Mouse (Mus musculus): ENCODE measurements around the gene Akr1b7. TPM values are rescaled to one million over a fixed set of nuclear protein-coding genes. Genes with fewer than 3 reads are reported as not detected.
"Not testable (repeated sequence)": the region's sequence is repeated elsewhere in the genome, so short reads cannot be mapped to it uniquely, and the experiment has no call there.

Akr1b7 gene
- polyA plus RNA-seq, 1 experiment from 2014 or later, result 27.7 TPM

DNA sequence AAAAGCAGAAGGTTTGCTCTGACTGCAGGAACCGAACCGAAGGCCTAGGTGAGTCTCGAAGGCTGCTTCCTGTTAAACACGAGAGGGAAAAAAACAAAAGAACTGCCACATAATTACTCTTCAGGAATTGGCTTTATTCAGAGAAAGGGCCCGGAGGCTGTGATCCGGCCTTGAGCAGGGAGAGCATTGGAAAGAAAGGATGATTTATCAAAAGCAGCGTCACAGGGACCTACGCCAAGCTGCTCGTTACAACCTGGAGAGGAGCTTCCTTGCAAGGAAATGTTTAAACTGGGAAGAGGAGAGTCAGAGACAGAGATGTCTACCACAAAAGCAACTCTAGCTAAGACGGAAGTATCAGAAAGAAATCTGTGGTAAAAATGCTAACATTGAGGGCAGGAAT is 4.7 kb upstream of the Akr1b7 start:
- Histone ChIP-seq H3K4me2 (ENCODE audit: low read depth, low read length) (no peak overlapping the region), H3K36me3 (ENCODE audit: control insufficient read depth, insufficient read depth) (no peaks in the 10 kb centered on the region), H3K9ac (ENCODE audit: low read depth, low read length) (no peak overlapping the region), H3K27me3 (ENCODE audit: control insufficient read depth, insufficient read depth, low read depth, low read length) (no peaks in the 10 kb centered on the region), H3K4me1 (ENCODE audit: control insufficient read depth, low read depth, low read length) (no peaks in the 10 kb centered on the region; the same call in none of the 2 replicates), H3K27ac (ENCODE audit: low read length) (no peak overlapping the region), H3K4me3 (ENCODE audit: low read depth, low read length) (no peak overlapping the region), H3K9me3 (replicated peaks; ENCODE audit: control insufficient read depth, low read length) (no peaks in the 10 kb centered on the region)
- 71% methylated on average over 10 of the region's 10 CpGs for WGBS (ENCODE audit: insufficient replicate concordance)
- ATAC-seq (ENCODE audit: low read depth), result no peak

DNA sequence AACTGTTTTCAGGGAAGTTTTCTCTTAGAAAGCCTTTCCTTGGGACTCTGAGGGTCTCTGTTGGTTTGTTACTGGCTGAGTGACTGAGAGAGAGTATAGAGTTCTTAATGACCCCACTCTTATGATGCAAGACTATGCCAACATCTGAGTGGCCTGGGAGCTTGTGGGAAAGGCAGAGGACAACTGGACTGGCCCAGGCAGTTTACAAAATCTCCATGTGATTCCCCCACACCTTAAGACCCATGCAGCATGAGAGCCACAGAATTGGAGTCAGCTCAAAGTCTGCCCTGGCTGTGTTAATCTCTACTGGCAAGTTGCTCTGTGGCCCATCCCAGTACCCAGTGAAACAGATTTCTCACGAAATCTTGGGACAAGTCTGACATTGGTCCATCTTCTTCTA is 554 bp downstream of the Akr1b7 start:
- Histone ChIP-seq H3K27me3 (ENCODE audit: control insufficient read depth, insufficient read depth, low read depth, low read length) (no peaks in the 10 kb centered on the region), H3K27ac (ENCODE audit: low read length) (no peak overlapping the region), H3K4me3 (ENCODE audit: low read depth, low read length) (no peak overlapping the region), H3K9ac (ENCODE audit: low read depth, low read length) (no peak overlapping the region), H3K4me1 (ENCODE audit: control insufficient read depth, low read depth, low read length) (no peaks in the 10 kb centered on the region; the same call in none of the 2 replicates), H3K9me3 (replicated peaks; ENCODE audit: control insufficient read depth, low read length) (no peaks in the 10 kb centered on the region), H3K36me3 (ENCODE audit: control insufficient read depth, insufficient read depth) (no peaks in the 10 kb centered on the region), H3K4me2 (ENCODE audit: low read depth, low read length) (no peak overlapping the region)
- WGBS (ENCODE audit: insufficient replicate concordance), result 54% methylated on average over 1 of the region's 1 CpGs
- 0 out of 2 replicates have a peak, but pooled peaks have one; percentile 9 for ATAC-seq (ENCODE audit: low read depth)

DNA sequence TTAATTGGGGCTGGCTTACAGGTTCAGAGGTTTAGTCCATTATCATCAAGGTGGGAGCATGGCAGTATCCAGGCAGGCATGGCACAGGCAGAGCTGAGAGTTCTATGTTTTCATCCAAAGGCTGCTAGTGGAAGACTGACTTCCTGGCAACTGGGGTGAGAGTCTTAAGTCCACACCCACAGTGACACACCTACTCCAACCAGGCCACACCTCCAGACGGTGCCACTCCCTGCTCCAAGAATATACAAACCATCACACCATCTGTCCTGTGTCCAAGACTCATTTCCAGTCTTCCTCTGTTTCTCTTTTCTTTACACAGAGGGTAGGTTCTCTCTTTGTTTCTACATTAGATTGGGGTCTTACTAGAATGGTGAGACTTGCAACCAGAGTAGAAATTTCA is 1.3 kb downstream of the Akr1b7 start:
- H3K9me3 ChIP-seq (replicated peaks; ENCODE audit: control insufficient read depth, low read length), result not testable (repeated sequence)
- 25% methylated on average over 1 of the region's 1 CpGs for WGBS (ENCODE audit: insufficient replicate concordance)

DNA sequence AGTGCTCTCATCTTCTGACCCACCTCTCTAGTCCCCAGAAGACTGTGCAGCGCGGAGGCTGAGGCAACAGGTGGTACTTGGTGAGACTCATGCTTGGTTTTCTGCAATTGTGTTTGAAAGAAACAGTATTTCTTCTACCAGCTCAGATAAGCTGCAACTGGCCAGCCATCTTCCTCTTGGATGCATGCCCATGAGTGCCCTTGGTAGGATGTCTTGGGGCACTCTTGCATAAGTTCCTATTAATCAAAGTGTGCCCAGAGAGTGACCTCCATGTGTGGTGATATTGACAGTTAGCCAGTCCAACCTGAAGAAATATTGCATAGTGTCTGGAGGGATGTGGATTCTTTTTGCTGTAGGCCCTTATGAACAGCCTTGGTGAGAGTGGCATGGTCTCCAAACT is 4.4 kb downstream of the Akr1b7 start:
- ATAC-seq (ENCODE audit: low read depth), result no peak

More for the DNA sequence above, 1.3 kb downstream of the Akr1b7 start:
- H3K27ac ChIP-seq (ENCODE audit: low read length); ATAC-seq (ENCODE audit: low read depth); H3K27me3 ChIP-seq (ENCODE audit: control insufficient read depth, insufficient read depth, low read depth, low read length); H3K4me3 ChIP-seq (ENCODE audit: low read depth, low read length); H3K9ac ChIP-seq (ENCODE audit: low read depth, low read length); H3K4me2 ChIP-seq (ENCODE audit: low read depth, low read length); H3K36me3 ChIP-seq (ENCODE audit: control insufficient read depth, insufficient read depth); H3K4me1 ChIP-seq (ENCODE audit: control insufficient read depth, low read depth, low read length): not testable (repeated sequence)

DNA sequence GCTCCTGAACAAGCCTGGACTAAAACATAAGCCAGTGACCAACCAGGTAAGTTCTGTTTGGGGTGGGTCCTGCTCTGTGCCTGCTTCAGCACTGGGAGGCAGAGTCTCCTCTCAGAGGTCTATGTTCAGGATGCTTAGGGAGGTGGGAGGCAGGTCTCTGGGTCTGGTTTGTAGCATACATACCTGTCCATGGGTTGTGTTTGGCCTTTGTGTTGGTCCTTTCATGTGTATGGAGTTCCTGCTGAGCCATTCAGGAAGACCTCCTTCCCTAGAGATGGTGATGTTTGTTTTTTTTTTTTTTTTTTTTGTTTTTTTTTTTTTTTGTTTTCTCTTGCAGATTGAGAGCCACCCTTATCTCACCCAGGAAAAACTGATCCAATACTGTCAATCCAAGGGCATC is 6.9 kb downstream of the Akr1b7 start:
- Histone ChIP-seq H3K27me3 (ENCODE audit: control insufficient read depth, insufficient read depth, low read depth, low read length) (no peaks in the 10 kb centered on the region), H3K9me3 (replicated peaks; ENCODE audit: control insufficient read depth, low read length) (no peaks in the 10 kb centered on the region), H3K4me3 (ENCODE audit: low read depth, low read length) (no peak overlapping the region), H3K4me2 (ENCODE audit: low read depth, low read length) (no peak overlapping the region), H3K9ac (ENCODE audit: low read depth, low read length) (no peak overlapping the region), H3K4me1 (ENCODE audit: control insufficient read depth, low read depth, low read length) (no peaks in the 10 kb centered on the region), H3K27ac (ENCODE audit: low read length) (no peak overlapping the region), H3K36me3 (ENCODE audit: control insufficient read depth, insufficient read depth) (no peaks in the 10 kb centered on the region)
- ATAC-seq (ENCODE audit: low read depth), result no peak

More for the DNA sequence above, 4.4 kb downstream of the Akr1b7 start:
- Histone ChIP-seq H3K9ac (ENCODE audit: low read depth, low read length) (no peak overlapping the region), H3K9me3 (replicated peaks; ENCODE audit: control insufficient read depth, low read length) (no peaks in the 10 kb centered on the region), H3K36me3 (ENCODE audit: control insufficient read depth, insufficient read depth) (no peaks in the 10 kb centered on the region), H3K4me3 (ENCODE audit: low read depth, low read length) (no peak overlapping the region), H3K4me2 (ENCODE audit: low read depth, low read length) (no peak overlapping the region), H3K27ac (ENCODE audit: low read length) (no peak overlapping the region), H3K4me1 (ENCODE audit: control insufficient read depth, low read depth, low read length) (no peaks in the 10 kb centered on the region; the same call in none of the 2 replicates), H3K27me3 (ENCODE audit: control insufficient read depth, insufficient read depth, low read depth, low read length) (no peaks in the 10 kb centered on the region)
- WGBS (ENCODE audit: insufficient replicate concordance), result 74% methylated on average over 2 of the region's 2 CpGs

DNA sequence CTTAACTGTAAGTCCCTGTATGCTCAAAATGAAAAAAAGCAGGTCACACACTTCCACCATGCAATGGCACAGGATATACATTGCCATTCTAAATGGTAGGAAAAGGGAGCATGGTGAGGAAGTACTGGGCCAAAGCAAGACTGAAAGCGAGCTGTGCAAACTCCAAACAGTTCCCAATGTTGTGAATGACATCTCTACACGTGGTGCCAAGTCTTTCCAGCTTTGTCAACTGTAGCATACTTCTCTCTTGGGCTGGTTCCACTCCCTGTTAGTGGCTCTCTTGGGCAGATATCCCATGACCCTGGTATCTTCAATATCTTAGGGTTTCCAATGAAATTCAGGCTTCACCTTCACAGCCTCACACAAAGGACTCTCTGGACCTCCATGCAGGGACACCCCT is 26.9 kb downstream of the Akr1b7 start:
- H3K9ac ChIP-seq (ENCODE audit: low read depth, low read length), result no peak overlapping the region
- no peak for ATAC-seq (ENCODE audit: low read depth)
- no peak overlapping the region for H3K27ac ChIP-seq (ENCODE audit: low read length)
- H3K27me3 ChIP-seq (ENCODE audit: control insufficient read depth, insufficient read depth, low read depth, low read length), result no peaks in the 10 kb centered on the region
- H3K4me3 ChIP-seq (ENCODE audit: low read depth, low read length), result no peak overlapping the region
- 30% methylated on average over 2 of the region's 2 CpGs for WGBS (ENCODE audit: insufficient replicate concordance)
- no peaks in the 10 kb centered on the region for H3K4me1 ChIP-seq (ENCODE audit: control insufficient read depth, low read depth, low read length)
- no peaks in the 10 kb centered on the region for H3K9me3 ChIP-seq (replicated peaks; ENCODE audit: control insufficient read depth, low read length)
- no peak overlapping the region for H3K4me2 ChIP-seq (ENCODE audit: low read depth, low read length)
- H3K36me3 ChIP-seq (ENCODE audit: control insufficient read depth, insufficient read depth), result no peaks in the 10 kb centered on the region

DNA sequence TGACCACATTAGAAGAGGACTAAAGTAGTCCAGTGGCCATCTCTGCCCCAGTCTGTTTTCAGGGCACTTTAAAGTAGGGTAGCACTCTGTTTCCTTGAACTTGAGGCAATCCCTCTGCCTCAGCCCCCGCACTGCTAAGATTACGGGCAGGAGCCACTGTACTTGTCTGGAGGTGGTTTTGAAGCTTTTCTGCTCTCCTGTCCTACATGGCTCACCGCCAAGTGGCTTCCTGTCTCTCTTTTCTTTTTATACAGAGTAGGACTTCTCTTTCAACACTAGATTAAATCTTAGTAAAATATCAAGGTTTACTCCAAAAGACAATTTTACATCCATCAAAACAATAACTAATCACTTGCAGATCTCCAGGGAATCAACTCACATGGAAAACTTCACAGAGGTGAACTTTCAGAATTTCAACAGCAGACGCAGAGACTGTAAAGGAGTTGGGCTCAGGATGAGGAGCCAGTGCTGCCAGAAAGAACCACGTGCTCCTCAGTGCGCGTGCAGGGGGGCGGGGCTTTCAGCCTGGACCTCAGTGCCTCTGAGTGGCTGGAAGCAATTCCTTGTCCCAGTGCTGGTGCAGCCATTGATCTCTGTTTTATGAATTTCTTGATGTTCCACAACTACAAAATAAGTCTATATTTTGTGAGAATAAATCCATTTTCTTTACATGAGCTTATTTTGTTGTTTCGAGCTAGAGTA is 29.6 kb downstream of the Akr1b7 start:
- Histone ChIP-seq H3K27ac (ENCODE audit: low read length) (no peak overlapping the region), H3K27me3 (ENCODE audit: control insufficient read depth, insufficient read depth, low read depth, low read length) (no peaks in the 10 kb centered on the region), H3K4me2 (ENCODE audit: low read depth, low read length) (no peak overlapping the region), H3K9ac (ENCODE audit: low read depth, low read length) (no peak overlapping the region), H3K36me3 (ENCODE audit: control insufficient read depth, insufficient read depth) (no peaks in the 10 kb centered on the region), H3K4me1 (ENCODE audit: control insufficient read depth, low read depth, low read length) (no peaks in the 10 kb centered on the region), H3K4me3 (ENCODE audit: low read depth, low read length) (no peak overlapping the region), H3K9me3 (replicated peaks; ENCODE audit: control insufficient read depth, low read length) (no peaks in the 10 kb centered on the region)
- ATAC-seq (ENCODE audit: low read depth), result no peak
- 58% methylated on average over 9 of the region's 9 CpGs for WGBS (ENCODE audit: insufficient replicate concordance)

DNA sequence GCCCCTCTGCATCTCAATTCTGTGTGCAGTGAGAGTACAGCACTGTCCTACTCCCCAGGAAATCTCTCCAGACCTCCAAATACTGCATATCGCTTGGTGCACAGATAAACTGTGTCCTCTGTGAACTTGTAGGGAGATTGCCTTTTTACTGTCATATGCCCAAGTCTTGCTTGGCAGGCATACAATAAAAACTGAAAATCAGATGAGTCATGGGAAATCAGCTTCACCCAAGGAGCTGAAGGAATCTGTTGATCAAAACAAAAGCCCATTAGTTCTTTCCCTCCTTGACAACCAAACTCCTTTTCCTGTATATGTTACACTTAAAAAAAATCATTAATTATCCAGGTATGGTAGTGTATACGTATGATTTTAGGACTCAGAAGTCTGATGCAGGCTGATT is 31.7 kb downstream of the Akr1b7 start:
- H3K4me2 ChIP-seq (ENCODE audit: low read depth, low read length), result no peak overlapping the region
- H3K36me3 ChIP-seq (ENCODE audit: control insufficient read depth, insufficient read depth), result no peaks in the 10 kb centered on the region
- no peaks in the 10 kb centered on the region for H3K9me3 ChIP-seq (replicated peaks; ENCODE audit: control insufficient read depth, low read length)
- no peak overlapping the region for H3K9ac ChIP-seq (ENCODE audit: low read depth, low read length)
- WGBS (ENCODE audit: insufficient replicate concordance), result 60% methylated on average over 2 of the region's 2 CpGs
- no peaks in the 10 kb centered on the region for H3K27me3 ChIP-seq (ENCODE audit: control insufficient read depth, insufficient read depth, low read depth, low read length)
- no peak for ATAC-seq (ENCODE audit: low read depth)
- H3K4me3 ChIP-seq (ENCODE audit: low read depth, low read length), result no peak overlapping the region
- no peaks in the 10 kb centered on the region for H3K4me1 ChIP-seq (ENCODE audit: control insufficient read depth, low read depth, low read length)
- H3K27ac ChIP-seq (ENCODE audit: low read length), result no peak overlapping the region

DNA sequence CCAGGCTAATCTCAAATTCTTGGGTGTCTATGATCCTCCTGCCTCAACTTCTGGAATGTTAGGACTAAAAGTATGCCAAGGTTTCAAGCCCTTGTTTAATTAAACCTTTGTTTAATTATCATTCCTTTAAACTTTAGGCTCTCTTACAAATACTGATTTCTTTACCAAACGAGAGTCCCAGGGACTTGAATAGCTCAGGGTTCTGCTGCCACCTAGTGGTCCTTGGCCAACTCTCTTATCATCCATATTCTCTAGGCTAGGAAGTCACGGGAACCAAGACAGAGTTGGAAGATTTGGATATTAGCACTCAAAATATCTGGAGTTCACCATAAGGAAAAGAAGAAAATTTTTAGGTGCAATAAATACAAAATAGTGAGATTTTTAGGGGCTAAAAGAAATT is 35.8 kb downstream of the Akr1b7 start:
- 9% methylated on average over 2 of the region's 2 CpGs for WGBS (ENCODE audit: insufficient replicate concordance)
- H3K9ac ChIP-seq (ENCODE audit: low read depth, low read length), result no peak overlapping the region
- no peaks in the 10 kb centered on the region for H3K4me1 ChIP-seq (ENCODE audit: control insufficient read depth, low read depth, low read length)
- H3K36me3 ChIP-seq (ENCODE audit: control insufficient read depth, insufficient read depth), result no peaks in the 10 kb centered on the region
- H3K27ac ChIP-seq (ENCODE audit: low read length), result no peak overlapping the region
- 0 out of 2 replicates have a peak, but pooled peaks cover 2% of the 10 kb centered on the region for H3K27me3 ChIP-seq (ENCODE audit: control insufficient read depth, insufficient read depth, low read depth, low read length)
- no peak overlapping the region for H3K4me2 ChIP-seq (ENCODE audit: low read depth, low read length)
- H3K4me3 ChIP-seq (ENCODE audit: low read depth, low read length), result no peak overlapping the region
- H3K9me3 ChIP-seq (replicated peaks; ENCODE audit: control insufficient read depth, low read length), result no peaks in the 10 kb centered on the region
- ATAC-seq (ENCODE audit: low read depth), result no peak
